Comparison of ENCODE assay signal across 8 mouse cellular contexts in the genomic region with DNA sequence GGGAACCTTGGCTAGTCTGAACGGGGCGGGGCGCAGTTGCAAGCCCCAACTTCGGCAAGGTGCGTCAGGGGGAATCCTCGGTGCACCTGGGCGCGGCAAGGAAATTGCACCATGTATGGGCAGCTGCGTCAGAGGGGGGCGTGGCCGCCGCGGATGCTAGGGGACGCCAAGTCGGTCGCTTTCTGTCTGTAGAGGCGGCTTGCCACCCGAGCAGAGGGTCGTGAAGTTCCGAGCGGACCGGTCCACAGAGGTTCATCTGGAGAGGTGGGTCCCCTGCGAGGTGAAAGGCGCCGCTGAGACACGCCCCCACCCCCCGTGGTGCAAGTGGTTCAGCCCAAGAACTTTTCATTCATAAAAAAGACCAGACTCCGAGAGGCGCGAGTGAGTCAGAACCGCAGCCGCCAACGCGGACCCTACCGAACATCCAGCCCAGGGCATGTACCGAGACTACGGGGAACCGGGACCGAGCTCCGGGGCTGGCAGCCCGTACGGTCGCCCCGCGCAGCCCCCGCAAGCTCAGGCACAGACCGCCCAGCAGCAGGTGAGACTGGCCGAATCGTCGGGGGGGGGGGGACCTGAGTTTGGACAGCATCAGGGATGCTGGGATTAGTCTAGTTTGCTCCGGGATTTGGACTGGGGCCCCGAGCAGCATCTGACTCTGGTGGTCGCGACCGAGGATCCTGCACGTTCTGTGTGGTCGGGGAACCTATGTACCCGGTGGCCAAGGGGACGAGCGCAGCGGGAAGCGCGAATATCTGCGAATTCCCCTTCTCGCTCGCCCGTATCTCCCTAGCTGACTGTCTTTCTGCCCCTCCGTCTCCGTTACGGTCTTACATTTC. TPM values are rescaled to one million over a fixed set of nuclear protein-coding genes. Genes with fewer than 3 reads are reported as not detected.
DNase-seq lines count a peak whose midpoint lies in the region; ATAC-seq and TF ChIP-seq lines count a peak whose summit lies in the region.

Gene Fosl1, plus strand, starts transcription at position 33 of the 839 bp plus-strand sequence.

- peak within 1 kb of the TSS; percentile 62 for H3K4me3 ChIP-seq in intestine, embryonic 16.5 days (ENCODE audit: low read length)
- H3K4me3 ChIP-seq in liver, embryonic 13.5 days (replicated peaks) = peak within 1 kb of the TSS; percentile 64
- H3K4me3 ChIP-seq in testis, adult 2 months (ENCODE audit: control insufficient read depth, low read depth, low read length) = peak within 1 kb of the TSS; percentile 83

- no peak within 1 kb of the TSS for H3K27ac ChIP-seq in intestine, embryonic 16.5 days (ENCODE audit: low read length)
- no peak within 1 kb of the TSS for H3K27ac ChIP-seq in liver, embryonic 13.5 days
- H3K27ac ChIP-seq in testis, adult 2 months (ENCODE audit: control insufficient read depth, insufficient read depth, low read depth, low read length) = no peak within 1 kb of the TSS

- ATAC-seq in intestine, embryonic 16.5 days = peak; percentile 78
- peak; percentile 57 for ATAC-seq in liver, embryonic 13.5 days (ENCODE audit: low read depth)

- TF ChIP-seq POLR2A in testis, adult 2 months (IDR thresholded peaks at IDR 0.05; ENCODE audit: control insufficient read depth, low read depth, low read length) = no peak

- H3K36me3 ChIP-seq in intestine, embryonic 16.5 days (ENCODE audit: control insufficient read depth, insufficient read depth, low read length) = no peaks in the 10 kb centered on the region
- H3K36me3 ChIP-seq in liver, embryonic 13.5 days = no peaks in the 10 kb centered on the region
- no peaks in the 10 kb centered on the region for H3K36me3 ChIP-seq in testis, adult 2 months (ENCODE audit: control insufficient read depth, insufficient read depth, low read length)

- H3K9ac ChIP-seq in intestine, embryonic 16.5 days (ENCODE audit: low read depth, low read length) = peak within 1 kb of the TSS; percentile 57
- H3K9ac ChIP-seq in liver, embryonic 13.5 days = peak within 1 kb of the TSS; percentile 49

- peak within 1 kb of the TSS; percentile 98 for H3K4me2 ChIP-seq in intestine, embryonic 16.5 days (ENCODE audit: low read depth, low read length)
- peak within 1 kb of the TSS; percentile 87 for H3K4me2 ChIP-seq in liver, embryonic 13.5 days

- peaks cover 10% of the 10 kb centered on the region; the same call in 1 of the 2 replicates for H3K4me1 ChIP-seq in intestine, embryonic 16.5 days (ENCODE audit: control insufficient read depth, insufficient read depth, low read length)
- H3K4me1 ChIP-seq in liver, embryonic 13.5 days (replicated peaks) = peaks cover 22% of the 10 kb centered on the region
- H3K4me1 ChIP-seq in testis, adult 2 months (ENCODE audit: control insufficient read depth, insufficient read depth, low read length) = peaks cover 20% of the 10 kb centered on the region

- no peaks in the 10 kb centered on the region for H3K9me3 ChIP-seq in intestine, embryonic 16.5 days (ENCODE audit: control insufficient read depth, low read length)
- no peaks in the 10 kb centered on the region for H3K9me3 ChIP-seq in liver, embryonic 13.5 days (replicated peaks)

- H3K27me3 ChIP-seq in intestine, embryonic 16.5 days (replicated peaks; ENCODE audit: control insufficient read depth, insufficient read depth, low read length) = peaks cover 28% of the 10 kb centered on the region
- peaks cover 71% of the 10 kb centered on the region for H3K27me3 ChIP-seq in liver, embryonic 13.5 days
- H3K27me3 ChIP-seq in testis, adult 2 months (ENCODE audit: control insufficient read depth, insufficient read depth, low read length) = no peaks in the 10 kb centered on the region

- WGBS in intestine, embryonic 16.5 days = under 1% methylated on average over 70 of the region's 70 CpGs
- WGBS in liver, embryonic 13.5 days (ENCODE audit: insufficient replicate concordance) = 1% methylated on average over 70 of the region's 70 CpGs

- TF ChIP-seq CTCF in testis, adult 2 months (IDR thresholded peaks at IDR 0.05; ENCODE audit: control insufficient read depth, insufficient read depth, insufficient replicate concordance, low read depth, low read length) = no peak

- DNase-seq in layer of hippocampus, postnatal 10 days (ENCODE audit: low spot score in 2 of 2) = peak; percentile 60 to 67
- DNase-seq in layer of hippocampus, adult 8-10 months (ENCODE audit: low spot score in 2 of 2) = no peak
- peak; percentile 74 to 81 for DNase-seq in cerebellum, postnatal 14 days
- DNase-seq in gastrocnemius, postnatal 10 days = peak; percentile 63
- DNase-seq in liver, embryonic 13.5 days = peak; percentile 60
- peak; percentile 92 for DNase-seq in naive thymus-derived CD4-positive, alpha-beta T cell, adult 2 months (ENCODE audit: low read depth)

RNA-seq across cellular contexts. Expression of gene Fosl1, which starts in this region (rescaled TPM):
- not detected for total RNA-seq in layer of hippocampus, postnatal 10 days (2021)
- total RNA-seq in layer of hippocampus, adult 8-10 months (2022) = under 1 TPM; 0.20 to 0.67 (median 0.29) TPM
- total RNA-seq in gastrocnemius, postnatal 10 days (2021) = not detected
- not detected in 2 replicates for polyA plus RNA-seq in intestine, embryonic 16.5 days (2015; fragmentation: Nextera tagmentation; extraction: Ambion mirVana)
- not detected in 2 replicates for polyA plus RNA-seq in liver, embryonic 13.5 days (2015; fragmentation: Nextera tagmentation; extraction: Ambion mirVana)
- 3.2 TPM in 2 replicates for polyA plus RNA-seq in testis, adult 2 months (2012; rRNA removed)

Comparison
In these comparisons a context has a peak if more than half of its experiments do, and no peak if none do; other contexts are left out.
1. Peak in DNase-seq in layer of hippocampus, postnatal 10 days; RNA of the gene not detected or under 1 TPM.
2. Peak in DNase-seq in gastrocnemius, postnatal 10 days; RNA of the gene not detected or under 1 TPM.
3. Peak in ATAC-seq, H3K4me3 ChIP-seq, H3K9ac ChIP-seq and H3K4me2 ChIP-seq in intestine, embryonic 16.5 days; RNA of the gene not detected or under 1 TPM.
4. Peak in DNase-seq, ATAC-seq, H3K4me3 ChIP-seq, H3K9ac ChIP-seq and H3K4me2 ChIP-seq in liver, embryonic 13.5 days; RNA of the gene not detected or under 1 TPM.
5. DNase-seq: peak in cerebellum, postnatal 14 days (2 of 2) and naive thymus-derived CD4-positive, alpha-beta T cell, adult 2 months (single experiment); none in layer of hippocampus, adult 8-10 months (0 of 2).
6. Peak in every context shown above with its lines, with median percentiles within 50 percentile points of each other: H3K4me3 ChIP-seq.